Mouse (Mus musculus) stomach, postnatal 0 days (tissue): Measurements from ENCODE around the gene Vps13d. TPM values are rescaled to one million over a fixed set of nuclear protein-coding genes. Genes with fewer than 3 reads are reported as not detected.
A peak's percentile ranks its signal among the peaks of the same experiment; 100 is the strongest.

Source experiments
- ATAC-seq: fragments of 200-750 bp; cut with Nextera tagmentation; 2 replicates; pipeline ENCODE4 v1.8.0; 2017; ENCODE audit not compliant: low FRiP score, low TSS enrichment
- DNase-seq: peaks from one replicate; pipeline ENCODE4 v3.0.0-alpha.2; 2016; ENCODE audit warnings: low spot score
- H3K27ac ChIP-seq: fragments of 300-500 bp; sonication (generic); replicated peaks from 2 replicates; pipeline ENCODE4 v1.5.1; 2014; ENCODE audit warnings: mild to moderate bottlenecking, control low read depth
- H3K27me3 ChIP-seq: fragments of 300-500 bp; sonication (generic); 2 replicates; pipeline ENCODE4 v1.6.1; 2014; ENCODE audit warnings: low read length; ENCODE audit not compliant: control insufficient read depth, insufficient read depth
- H3K36me3 ChIP-seq: fragments of 300-500 bp; sonication (generic); 2 replicates; pipeline ENCODE4 v1.6.1; 2014; ENCODE audit warnings: low read length, mixed read lengths; ENCODE audit not compliant: control insufficient read depth, insufficient read depth
- H3K4me1 ChIP-seq: fragments of 300-500 bp; sonication (generic); replicated peaks from 2 replicates; pipeline ENCODE4 v1.6.1; 2014; ENCODE audit warnings: antibody characterized with exemption; ENCODE audit not compliant: control insufficient read depth, insufficient read depth
- H3K4me2 ChIP-seq: fragments of 300-500 bp; sonication (generic); replicated peaks from 2 replicates; pipeline ENCODE4 v1.6.1; 2014; ENCODE audit warnings: low read depth, mild to moderate bottlenecking, control low read depth, moderate library complexity
- H3K4me3 ChIP-seq: fragments of 300-500 bp; sonication (generic); 2 replicates; pipeline ENCODE4 v1.5.1; 2014; ENCODE audit warnings: low read depth, low read length, control low read depth
- H3K9ac ChIP-seq: fragments of 300-500 bp; sonication (generic); 2 replicates; pipeline ENCODE4 v1.6.1; 2014; ENCODE audit warnings: mild to moderate bottlenecking, low read length, control low read depth, mixed read lengths
- H3K9me3 ChIP-seq: fragments of 300-500 bp; sonication (generic); 2 replicates; pipeline ENCODE4 v1.6.1; 2016; ENCODE audit warnings: low read length; ENCODE audit not compliant: control insufficient read depth
- CTCF ChIP-seq: IDR thresholded peaks from 2 replicates; pipeline ENCODE4 v1.5.1; 2016; ENCODE audit warnings: antibody characterized with exemption, low read depth, mild to moderate bottlenecking, moderate library complexity
- EP300 ChIP-seq: optimal IDR thresholded peaks from 2 replicates; pipeline ENCODE3; 2016; ENCODE audit warnings: antibody characterized with exemption
- WGBS: fragments of 180-500 bp; shearing (Covaris S2); extraction: QIAGEN DNeasy Blood & Tissue Kit; methylation state at CpG from one replicate; pipeline ENCODE4 v1.1.7; 2014; 5-methylcytosine and 5-hydroxymethylcytosine counted together
- polyA plus RNA-seq: library from polyadenylated mRNA; unstranded; fragments of >200 nt; fragmentation: Nextera tagmentation; extraction: Ambion mirVana; gene quantifications from 2 replicates; pipeline ENCODE4 v1.2.1, GENCODE M21; 2015

Vps13d gene
- polyA plus RNA-seq, 1 experiment from 2014 or later: 7.2 TPM

DNA sequence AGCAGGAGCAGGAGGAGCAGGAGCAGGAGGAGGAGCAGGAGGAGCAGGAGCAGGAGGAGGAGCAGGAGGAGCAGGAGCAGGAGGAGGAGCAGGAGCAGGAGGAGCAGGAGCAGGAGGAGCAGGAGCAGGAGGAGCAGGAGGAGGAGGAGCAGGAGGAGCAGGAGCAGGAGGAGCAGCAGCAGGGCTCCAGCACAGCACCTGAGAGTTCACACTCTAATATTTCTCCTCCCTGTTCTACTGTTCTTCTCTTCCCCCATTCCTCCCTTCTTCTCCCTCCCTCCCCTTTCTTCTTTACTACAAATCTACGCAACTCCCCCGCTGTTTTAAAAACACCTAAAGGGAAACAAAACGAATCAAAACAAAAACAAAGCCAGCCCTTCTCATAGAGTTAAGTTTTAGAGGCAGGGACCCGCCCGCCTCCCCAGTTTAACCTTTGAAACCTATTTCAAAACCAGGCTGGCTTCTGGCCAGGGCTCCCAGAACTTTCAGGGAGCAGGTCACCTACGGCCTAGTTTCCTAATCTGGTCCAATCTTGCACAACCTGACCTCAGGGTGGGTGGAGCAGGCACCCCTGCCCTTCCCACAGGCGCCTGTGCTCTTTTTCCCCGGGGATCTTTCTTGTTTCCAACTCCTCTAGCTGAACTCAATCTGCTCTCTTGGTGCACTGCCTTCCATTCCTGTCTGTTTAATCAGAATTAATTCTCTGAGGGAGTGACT lies 234.5 kb downstream of the Vps13d start:
- 40% methylated on average over 8 of the region's 8 CpGs for WGBS
- no peaks in the 10 kb centered on the region for H3K4me1 ChIP-seq
- H3K36me3 ChIP-seq: no peaks in the 10 kb centered on the region
- DNase-seq: peak; percentile 85
- H3K9ac ChIP-seq: no peak overlapping the region
- H3K4me3 ChIP-seq: no peak overlapping the region
- TF ChIP-seq CTCF (no peak), EP300 (peak; percentile 57)
- no peak overlapping the region for H3K4me2 ChIP-seq
- no peaks in the 10 kb centered on the region for H3K9me3 ChIP-seq
- peak overlapping the region; percentile 84 for H3K27ac ChIP-seq
- H3K27me3 ChIP-seq: no peaks in the 10 kb centered on the region
- ATAC-seq: peak; percentile 87

DNA sequence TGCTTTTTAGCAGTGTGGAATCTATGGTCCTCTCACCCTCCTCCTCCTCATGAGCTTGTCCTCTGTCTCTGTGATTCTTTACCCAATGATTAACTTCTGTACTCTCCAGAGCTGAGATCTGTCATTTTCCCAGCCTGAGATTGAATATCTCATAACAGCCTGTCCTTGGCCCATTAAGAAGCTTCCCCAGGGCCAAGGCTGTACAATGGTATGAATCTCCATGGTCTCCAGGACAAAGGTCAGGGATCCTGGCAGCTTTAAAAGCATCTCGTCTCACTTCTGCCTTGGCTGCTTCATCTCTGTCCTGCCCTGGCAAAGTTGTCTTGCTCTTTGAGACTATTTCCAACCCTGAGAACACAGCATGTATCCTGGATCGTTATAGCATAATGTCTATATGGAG lies 237.1 kb downstream of the Vps13d start:
- Histone ChIP-seq H3K4me3 (no peak overlapping the region), H3K4me2 (no peak overlapping the region), H3K36me3 (no peaks in the 10 kb centered on the region), H3K4me1 (no peaks in the 10 kb centered on the region), H3K9me3 (no peaks in the 10 kb centered on the region), H3K9ac (no peak overlapping the region), H3K27ac (0 out of 2 replicates have a peak overlapping the region, but pooled peaks have one; percentile 13), H3K27me3 (no peaks in the 10 kb centered on the region)
- TF ChIP-seq CTCF: no peak
- no peak for TF ChIP-seq EP300
- ATAC-seq: no peak
- 63% methylated on average over 2 of the region's 2 CpGs for WGBS
- no peak for DNase-seq

DNA sequence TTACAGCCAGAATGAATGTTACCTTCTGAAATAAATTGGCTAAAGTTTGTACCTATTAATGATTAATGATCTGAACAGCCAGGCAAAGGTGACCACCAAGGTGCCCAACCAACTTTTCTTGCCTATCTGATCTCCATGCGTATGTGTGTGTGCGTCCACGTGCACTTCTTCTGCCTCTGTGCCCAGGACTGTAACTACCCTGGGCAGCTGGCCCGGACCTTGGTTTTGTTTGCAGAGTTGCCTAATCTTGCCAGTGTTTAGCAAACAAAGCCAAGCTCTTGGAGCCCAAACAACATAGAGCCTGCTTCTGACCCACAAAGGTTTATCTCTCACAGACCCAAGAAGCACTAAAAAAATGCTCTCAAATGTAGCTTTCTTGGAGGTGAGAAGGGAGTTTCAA lies 237.6 kb downstream of the Vps13d start:
- no peaks in the 10 kb centered on the region for H3K4me1 ChIP-seq
- no peak overlapping the region for H3K4me3 ChIP-seq
- ATAC-seq: peak; percentile 72
- H3K36me3 ChIP-seq: no peaks in the 10 kb centered on the region
- 0 out of 2 replicates have a peak overlapping the region, but pooled peaks have one; percentile 13 for H3K27ac ChIP-seq
- DNase-seq: peak; percentile 80
- TF ChIP-seq CTCF (no peak), EP300 (no peak)
- H3K9ac ChIP-seq: no peak overlapping the region
- no peak overlapping the region for H3K4me2 ChIP-seq
- 59% methylated on average over 4 of the region's 4 CpGs for WGBS
- H3K9me3 ChIP-seq: no peaks in the 10 kb centered on the region
- H3K27me3 ChIP-seq: no peaks in the 10 kb centered on the region

DNA sequence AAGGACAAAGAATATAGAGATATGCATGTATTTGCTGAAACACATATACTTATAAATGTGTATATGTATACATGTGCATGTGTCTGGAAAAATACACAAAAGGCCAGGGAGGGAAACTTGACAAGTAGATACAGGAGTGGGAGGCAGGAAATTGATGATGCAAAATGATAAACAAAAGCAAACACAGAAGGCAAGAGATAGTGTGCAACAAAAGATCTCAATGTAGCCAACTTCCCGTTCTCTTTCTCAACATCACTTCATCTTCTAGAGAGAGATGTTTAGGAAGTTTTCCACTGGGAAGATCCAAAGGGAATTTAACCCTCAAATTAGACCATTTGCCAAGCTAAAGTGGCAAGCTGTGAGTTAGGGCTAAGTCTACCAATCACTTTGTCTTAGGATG lies 238.5 kb downstream of the Vps13d start:
- no peak overlapping the region for H3K27ac ChIP-seq
- WGBS: 24% methylated on average over 1 of the region's 1 CpGs
- no peak overlapping the region for H3K9ac ChIP-seq
- no peak overlapping the region for H3K4me2 ChIP-seq
- TF ChIP-seq CTCF (no peak), EP300 (no peak)
- no peak for ATAC-seq
- no peaks in the 10 kb centered on the region for H3K27me3 ChIP-seq
- no peak overlapping the region for H3K4me3 ChIP-seq
- H3K4me1 ChIP-seq: no peaks in the 10 kb centered on the region
- H3K36me3 ChIP-seq: no peaks in the 10 kb centered on the region
- DNase-seq: no peak
- H3K9me3 ChIP-seq: no peaks in the 10 kb centered on the region

DNA sequence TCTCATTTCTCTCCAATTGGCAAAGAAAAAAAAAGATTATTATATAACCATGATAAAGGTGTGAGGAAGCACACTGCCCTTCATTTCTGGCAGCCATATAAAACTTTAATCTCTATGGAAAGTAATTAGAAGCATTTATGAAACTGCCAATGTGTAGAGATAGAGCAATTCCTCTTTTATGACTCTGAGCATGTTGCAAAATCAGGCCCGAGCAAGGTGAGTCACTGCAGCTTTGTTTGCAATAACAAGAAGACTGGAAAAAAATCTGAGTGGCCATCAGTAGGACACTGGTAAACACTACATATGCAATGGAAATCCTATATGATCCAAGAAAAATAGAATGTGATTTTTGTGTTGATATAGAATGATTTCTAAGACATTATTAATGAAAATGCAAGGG lies 238.9 kb downstream of the Vps13d start:
- H3K4me1 ChIP-seq: no peaks in the 10 kb centered on the region
- H3K27ac ChIP-seq: no peak overlapping the region
- H3K36me3 ChIP-seq: no peaks in the 10 kb centered on the region
- 55% methylated on average over 1 of the region's 1 CpGs for WGBS
- TF ChIP-seq CTCF (no peak), EP300 (no peak)
- H3K4me2 ChIP-seq: no peak overlapping the region
- no peak overlapping the region for H3K4me3 ChIP-seq
- DNase-seq: no peak
- ATAC-seq: no peak
- H3K27me3 ChIP-seq: no peaks in the 10 kb centered on the region
- H3K9ac ChIP-seq: no peak overlapping the region
- no peaks in the 10 kb centered on the region for H3K9me3 ChIP-seq

DNA sequence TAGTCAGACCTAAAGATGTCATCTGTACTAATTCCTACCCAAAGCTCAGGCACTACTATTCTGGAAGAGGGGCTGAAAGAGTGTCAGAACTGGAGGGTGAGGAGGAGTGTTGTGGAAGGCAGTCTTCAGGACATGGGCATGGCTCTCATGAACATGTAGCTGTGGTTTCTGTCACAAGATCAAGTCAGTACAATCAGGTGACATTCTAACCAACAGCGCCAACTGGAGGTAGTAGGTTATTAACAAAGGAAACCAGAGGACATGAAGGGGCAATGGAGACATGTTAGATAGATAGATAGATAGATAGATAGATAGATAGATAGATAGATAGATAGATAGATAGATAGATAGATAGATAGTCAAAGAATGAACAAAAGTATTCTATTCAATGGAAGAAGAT lies 241.4 kb downstream of the Vps13d start:
- Histone ChIP-seq H3K4me2 (no peak overlapping the region), H3K4me3 (no peak overlapping the region), H3K9me3 (no peaks in the 10 kb centered on the region), H3K9ac (no peak overlapping the region), H3K27me3 (no peaks in the 10 kb centered on the region), H3K4me1 (peaks cover 8% of the 10 kb centered on the region), H3K36me3 (no peaks in the 10 kb centered on the region), H3K27ac (no peak overlapping the region)
- ATAC-seq: no peak
- no peak for DNase-seq
- no peak for TF ChIP-seq EP300
- TF ChIP-seq CTCF: peak; percentile 22; the same call in 1 of the 2 replicates
- 100% methylated on average over 1 of the region's 1 CpGs for WGBS
